Mouse (Mus musculus) lung, adult 2 months (tissue): ENCODE results near the gene A730049H05Rik. TPM values are rescaled to one million over a fixed set of nuclear protein-coding genes. Genes with fewer than 3 reads are reported as not detected.

Experiments
- DNase-seq: peaks from one replicate; pipeline ENCODE4 v3.0.0; 2022
- H3K4me1 ChIP-seq: fragments of 200-500 bp; 2 replicates; pipeline ENCODE4 v1.6.1; 2011; ENCODE audit warnings: low read length; ENCODE audit not compliant: control insufficient read depth, insufficient read depth
- H3K4me3 ChIP-seq: fragments of 200-500 bp; replicated peaks from 2 replicates; pipeline ENCODE3; 2011; ENCODE audit warnings: low read depth, mild to moderate bottlenecking, control low read depth, low read length; ENCODE audit errors: extremely low read depth
- CTCF ChIP-seq: fragments of 200-500 bp; IDR thresholded peaks from 2 replicates; pipeline ENCODE4 v1.5.1; 2011; ENCODE audit warnings: mild to moderate bottlenecking, low read length, control low read depth; ENCODE audit not compliant: insufficient read depth
- POLR2A ChIP-seq: fragments of 200-500 bp; IDR thresholded peaks from 2 replicates; pipeline ENCODE4 v1.6.1; 2011; ENCODE audit warnings: low read depth, mild to moderate bottlenecking, control low read depth, low read length, borderline replicate concordance; ENCODE audit errors: extremely low read depth
- WGBS: fragments of 180-500 bp; shearing (Covaris S2); methylation state at CpG from one replicate; pipeline ENCODE4 v1.1.7; 2018; 5-methylcytosine and 5-hydroxymethylcytosine counted together
- polyA plus RNA-seq: library from polyadenylated mRNA; depleted of rRNA; stranded (reverse); fragments of >200 nt; gene quantifications from 2 replicates; pipeline ENCODE4 v1.2.3, GENCODE M21; 2012

A730049H05Rik gene
- polyA plus RNA-seq, 1 experiment, result 0.08 TPM

DNA sequence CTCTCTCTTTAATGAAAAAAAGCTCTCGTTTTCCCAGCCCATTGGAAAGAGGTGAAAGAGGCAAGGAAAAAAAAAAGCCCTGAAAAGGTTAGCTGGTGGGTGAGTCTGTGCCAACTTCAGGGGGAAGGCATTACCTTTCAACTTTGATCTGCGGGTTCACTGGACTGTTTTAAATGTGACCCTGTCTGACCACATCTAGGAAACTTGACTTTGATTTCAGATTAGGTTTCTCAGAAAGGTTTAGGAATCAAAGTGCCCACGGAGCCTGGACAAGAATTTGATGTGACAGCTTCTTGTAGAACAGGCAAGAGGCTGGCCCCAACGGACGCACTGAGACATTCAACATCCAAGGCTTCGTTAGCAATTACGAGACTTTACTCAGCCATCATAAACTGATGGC lies 7.7 kb downstream of the A730049H05Rik start:
- no peak for TF ChIP-seq CTCF
- no peak for TF ChIP-seq POLR2A
- H3K4me1 ChIP-seq, result no peaks in the 10 kb centered on the region
- no peak for DNase-seq
- WGBS, result 89% methylated on average over 7 of the region's 7 CpGs
- no peak overlapping the region for H3K4me3 ChIP-seq

DNA sequence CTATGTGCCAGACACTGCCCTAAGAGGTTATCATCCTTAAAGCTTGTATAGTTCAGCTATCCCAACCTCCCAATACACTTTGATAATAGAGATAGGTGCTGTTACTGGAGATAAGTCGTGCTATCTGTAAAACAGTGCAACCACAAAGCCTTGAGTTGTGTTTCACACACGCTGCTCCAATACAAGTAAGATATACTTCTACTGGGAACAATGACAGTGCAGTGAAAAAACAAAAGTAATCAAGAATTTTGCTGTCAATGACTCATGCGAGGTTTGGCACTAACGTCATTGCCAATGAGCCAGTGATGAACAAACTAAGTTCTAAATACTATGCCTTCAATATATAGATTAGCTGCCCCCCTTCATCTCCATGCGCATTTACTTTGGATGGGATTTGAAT lies 10.3 kb downstream of the A730049H05Rik start:
- 76% methylated on average over 5 of the region's 5 CpGs for WGBS
- Histone ChIP-seq H3K4me1 (no peaks in the 10 kb centered on the region), H3K4me3 (no peak overlapping the region)
- TF ChIP-seq POLR2A, result no peak
- no peak for TF ChIP-seq CTCF
- no peak for DNase-seq

DNA sequence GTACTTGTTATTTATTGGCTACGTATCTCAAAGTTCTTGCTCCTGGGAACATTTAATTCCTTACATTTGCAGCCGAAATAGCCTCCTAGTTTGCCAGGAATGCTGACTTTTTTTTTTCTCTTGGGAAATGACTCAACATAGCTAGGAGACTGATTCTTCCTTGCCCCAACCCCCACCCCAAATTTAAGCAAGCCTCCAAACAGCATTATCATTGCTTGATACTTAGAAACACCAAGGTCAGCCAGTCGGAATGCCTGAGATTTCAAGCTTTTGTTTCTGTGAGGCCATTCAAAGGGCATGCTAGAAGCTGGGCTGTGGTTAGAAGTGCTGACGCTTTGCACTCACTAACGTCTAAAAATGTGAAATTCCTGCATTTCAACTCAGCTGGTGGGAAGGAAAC lies 11.1 kb downstream of the A730049H05Rik start:
- TF ChIP-seq CTCF, result no peak
- TF ChIP-seq POLR2A, result no peak
- Histone ChIP-seq H3K4me1 (no peaks in the 10 kb centered on the region; the same call in 1 of the 2 replicates), H3K4me3 (no peak overlapping the region)
- 51% methylated on average over 5 of the region's 5 CpGs for WGBS
- no peak for DNase-seq

DNA sequence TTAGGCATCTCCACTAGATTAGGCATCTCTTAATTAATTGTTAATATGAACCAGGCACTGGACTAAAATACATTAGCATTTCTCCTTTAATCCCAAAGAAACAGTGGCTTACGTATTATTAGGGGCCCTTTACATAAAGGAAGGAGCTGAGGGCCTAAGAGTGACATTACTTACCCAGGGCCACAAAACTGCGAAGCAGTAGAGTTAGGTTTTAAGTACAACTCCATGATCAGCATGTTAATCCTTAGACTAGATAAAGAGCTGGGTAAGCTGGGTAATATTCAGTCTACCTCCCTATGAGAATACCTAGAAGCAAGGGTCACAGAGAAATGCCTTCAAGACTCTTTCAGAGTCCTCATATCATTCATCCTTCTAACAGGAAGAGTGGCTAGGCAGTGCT lies 12.9 kb downstream of the A730049H05Rik start:
- no peak for TF ChIP-seq CTCF
- no peak for TF ChIP-seq POLR2A
- H3K4me1 ChIP-seq, result no peaks in the 10 kb centered on the region; the same call in 1 of the 2 replicates
- H3K4me3 ChIP-seq, result no peak overlapping the region
- DNase-seq, result no peak
- 94% methylated on average over 2 of the region's 2 CpGs for WGBS

DNA sequence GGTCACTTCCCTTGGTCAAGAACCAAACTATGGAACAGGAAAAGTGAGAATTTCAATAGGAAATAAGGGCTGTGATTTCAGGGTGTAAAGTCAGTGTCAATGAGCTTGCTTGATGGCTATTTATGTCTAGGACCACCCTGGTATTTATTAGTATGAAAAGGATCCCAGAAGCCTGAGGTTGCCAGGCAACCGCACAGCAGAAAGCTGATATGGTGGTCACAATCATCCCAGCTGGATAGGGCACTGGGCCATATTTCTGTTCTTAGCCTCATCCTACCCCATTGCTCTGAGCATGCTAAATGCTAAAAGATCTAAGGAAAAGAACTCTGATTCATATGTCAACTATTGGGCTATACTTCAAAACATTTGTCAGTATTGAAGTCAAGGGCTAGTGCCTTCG lies 14.8 kb downstream of the A730049H05Rik start:
- H3K4me3 ChIP-seq, result no peak overlapping the region
- no peaks in the 10 kb centered on the region; the same call in 1 of the 2 replicates for H3K4me1 ChIP-seq
- WGBS, result 88% methylated on average over 2 of the region's 2 CpGs
- no peak for DNase-seq
- TF ChIP-seq POLR2A (no peak), CTCF (no peak)

DNA sequence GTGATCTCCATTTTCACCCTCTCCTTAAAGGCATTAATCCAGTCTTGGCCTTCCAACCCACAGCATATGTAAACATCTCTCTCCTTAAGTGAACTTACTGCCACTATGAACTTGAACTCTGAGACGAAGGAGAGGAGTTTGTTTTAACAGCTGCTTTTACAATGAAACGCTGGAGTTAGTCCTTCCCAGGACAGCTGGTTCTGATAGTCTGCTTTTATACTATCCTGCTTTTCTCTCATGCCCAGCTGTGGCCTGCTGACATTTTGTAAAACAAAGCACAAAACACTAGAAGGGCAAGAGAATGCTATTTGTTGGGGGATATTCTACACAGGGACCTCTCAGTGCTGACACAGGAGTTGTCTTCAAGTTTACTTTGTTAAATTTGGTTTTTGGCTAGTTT lies 25.7 kb downstream of the A730049H05Rik start:
- TF ChIP-seq CTCF (no peak), POLR2A (no peak)
- DNase-seq, result no peak
- WGBS, result 45% methylated on average over 2 of the region's 2 CpGs
- peaks cover 3% of the 10 kb centered on the region for H3K4me1 ChIP-seq
- no peak overlapping the region for H3K4me3 ChIP-seq

DNA sequence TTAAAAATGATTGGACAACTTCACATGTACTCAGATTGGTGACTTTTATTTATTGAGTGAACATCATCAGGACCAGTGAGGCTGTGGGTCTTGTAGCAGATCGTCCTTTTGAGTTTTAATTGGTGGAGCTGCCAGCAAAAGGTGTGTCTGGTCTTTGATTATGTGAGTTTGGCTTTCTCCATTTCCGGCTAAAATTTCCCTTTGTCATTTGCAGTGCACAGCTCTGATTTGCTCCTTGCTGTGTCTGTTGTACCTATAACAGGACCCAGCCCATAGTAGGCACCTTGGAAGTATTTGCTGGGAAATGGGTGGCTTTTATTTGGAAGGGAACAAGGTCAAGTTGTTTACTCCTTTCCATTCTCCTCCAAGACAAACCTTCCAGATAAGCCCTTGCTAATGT lies 27.2 kb downstream of the A730049H05Rik start:
- DNase-seq, result no peak
- Histone ChIP-seq H3K4me3 (no peak overlapping the region), H3K4me1 (peaks cover 3% of the 10 kb centered on the region)
- WGBS, result 77% methylated on average over 2 of the region's 2 CpGs
- TF ChIP-seq CTCF, result no peak
- no peak for TF ChIP-seq POLR2A

DNA sequence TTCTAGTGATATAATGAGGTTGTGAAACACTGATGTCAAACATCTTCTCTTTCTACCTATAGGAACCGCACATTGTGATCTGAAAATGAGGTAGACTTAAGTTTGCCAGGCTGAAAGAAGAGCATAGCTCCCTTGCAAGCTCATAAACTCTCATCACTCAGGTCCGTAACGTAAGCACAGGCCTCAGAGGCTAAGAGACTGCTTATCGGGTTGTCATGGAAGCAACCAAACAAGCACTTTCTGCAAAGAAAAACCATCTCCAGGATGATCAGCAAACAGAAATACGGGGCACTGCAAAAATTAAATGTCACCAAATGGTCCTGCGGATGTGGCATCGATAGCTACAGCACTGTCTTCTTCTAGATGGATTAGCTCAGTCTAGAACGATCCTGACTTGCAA lies 29.6 kb downstream of the A730049H05Rik start:
- WGBS, result 59% methylated on average over 8 of the region's 8 CpGs
- H3K4me1 ChIP-seq, result peaks cover 3% of the 10 kb centered on the region
- H3K4me3 ChIP-seq, result no peak overlapping the region
- DNase-seq, result no peak
- no peak for TF ChIP-seq CTCF
- TF ChIP-seq POLR2A, result no peak

DNA sequence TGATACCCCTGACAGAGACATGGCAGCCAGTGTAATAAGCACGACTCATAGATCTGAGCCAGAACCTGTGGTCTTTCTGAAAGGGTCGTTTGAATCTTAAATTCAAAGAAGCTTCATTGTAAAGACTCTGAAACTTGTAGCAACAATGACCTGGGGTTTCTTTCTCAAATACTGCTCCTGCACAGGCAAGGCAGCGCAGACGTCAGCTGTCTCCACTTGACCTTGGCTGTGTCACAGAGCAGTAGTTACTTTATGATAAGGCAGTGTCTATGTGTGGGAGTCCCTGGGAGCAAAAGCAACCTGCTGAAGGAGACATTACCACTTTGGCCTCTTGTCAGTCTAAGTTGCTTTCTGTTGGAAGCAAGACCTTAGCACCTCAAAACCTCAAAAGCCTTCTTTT lies 30.3 kb downstream of the A730049H05Rik start:
- WGBS, result 65% methylated on average over 4 of the region's 4 CpGs
- H3K4me1 ChIP-seq, result peaks cover 5% of the 10 kb centered on the region
- no peak overlapping the region for H3K4me3 ChIP-seq
- TF ChIP-seq CTCF, result no peak
- TF ChIP-seq POLR2A, result no peak
- no peak for DNase-seq

DNA sequence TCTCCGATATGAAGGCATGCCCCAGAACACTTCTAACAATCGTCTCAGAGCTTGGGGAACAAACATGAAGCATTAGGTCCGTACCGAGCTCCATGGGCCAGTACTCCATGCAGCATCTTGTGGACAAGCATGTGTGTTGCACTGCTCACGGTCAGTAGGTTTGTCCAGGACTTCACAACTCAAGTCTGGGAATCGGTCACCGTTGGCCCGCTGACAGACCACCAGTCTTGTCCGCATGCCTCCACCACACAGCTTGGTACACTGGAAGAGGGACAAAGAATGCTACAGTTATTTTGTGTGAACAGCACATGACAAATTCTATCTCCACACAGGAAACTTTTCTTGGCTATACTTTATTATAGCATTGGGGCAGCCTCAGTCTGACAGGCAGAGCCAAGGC lies 32.9 kb downstream of the A730049H05Rik start:
- WGBS, result 88% methylated on average over 9 of the region's 9 CpGs
- no peak for DNase-seq
- no peak overlapping the region for H3K4me3 ChIP-seq
- H3K4me1 ChIP-seq, result peaks cover 5% of the 10 kb centered on the region
- TF ChIP-seq POLR2A (no peak), CTCF (no peak)
